Mouse (Mus musculus) layer of hippocampus, postnatal 10 days (tissue): ENCODE results near the gene Pde4d. TPM values are rescaled to one million over a fixed set of nuclear protein-coding genes. Genes with fewer than 3 reads are reported as not detected.

ENCODE experiments used
- DNase-seq, 2 experiments: peaks; one replicate each; pipeline ENCODE4 v3.0.0; 2021; ENCODE audit warnings: low spot score in 2 of 2
- total RNA-seq, 2 experiments: library from RNA; stranded (reverse); gene quantifications; 2 replicates each; pipeline ENCODE4 v1.2.3; 2021

Gene Pde4d
- total RNA-seq, 2 experiments from 2014 or later = 77.6 to 81.2 TPM

DNA sequence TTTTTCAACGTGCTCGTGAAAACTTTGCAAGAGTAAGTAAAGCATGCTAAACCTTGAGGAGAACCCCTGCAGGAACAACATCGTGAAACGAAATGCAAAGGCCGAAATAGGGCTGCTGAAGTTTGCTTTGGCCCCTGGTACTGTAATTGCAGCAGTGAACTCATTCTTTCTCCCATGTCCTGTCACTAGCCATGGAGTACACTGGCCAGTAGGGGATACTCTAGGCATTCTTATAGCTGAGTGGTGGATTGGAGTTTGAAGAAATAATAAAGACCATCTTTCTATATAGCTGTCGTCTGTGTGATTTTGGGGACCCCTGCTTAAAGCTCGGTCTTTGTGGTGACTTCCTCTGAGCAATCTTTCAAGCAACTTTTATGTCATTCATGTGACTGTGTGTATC lies 906.5 kb downstream of the Pde4d start:
- DNase-seq = no peak

DNA sequence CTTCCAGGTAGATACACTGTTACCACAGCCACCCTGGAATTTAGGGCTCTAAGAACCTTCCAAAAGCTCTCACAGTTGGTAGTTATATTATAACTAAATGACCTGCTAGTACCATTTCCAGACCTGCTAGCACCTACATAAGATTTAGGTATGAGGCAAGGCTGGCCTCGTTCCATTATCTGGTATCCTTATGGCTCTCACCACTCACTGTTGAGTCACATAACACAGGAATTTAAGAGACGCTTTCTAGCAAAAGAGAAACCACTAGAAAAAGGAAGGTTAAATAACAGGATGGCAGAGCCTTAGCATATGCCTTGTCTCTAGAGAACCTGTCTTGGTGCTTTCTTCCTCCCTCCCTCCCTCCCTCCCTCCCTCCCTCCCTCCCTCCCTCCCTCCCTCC lies 910.2 kb downstream of the Pde4d start:
- no peak for DNase-seq

DNA sequence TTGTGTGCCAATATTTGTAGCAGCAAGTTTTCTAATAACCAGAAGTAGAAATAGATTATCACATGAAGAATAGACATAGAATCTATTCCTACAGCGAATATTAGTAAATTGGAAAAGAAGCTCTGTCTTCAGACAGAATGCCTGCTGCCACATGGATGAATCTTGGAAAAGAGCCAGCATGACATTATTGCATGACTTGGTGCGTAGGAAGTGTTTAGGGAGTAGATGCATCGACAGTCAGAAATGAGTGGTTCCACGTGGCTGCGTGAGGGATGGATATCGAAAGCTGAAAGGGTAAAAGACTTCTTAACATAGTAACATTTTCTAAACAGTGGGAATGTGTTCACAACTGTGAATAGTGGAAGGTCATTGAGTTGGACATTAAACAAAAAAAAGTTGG lies 912.6 kb downstream of the Pde4d start:
- no peak for DNase-seq

DNA sequence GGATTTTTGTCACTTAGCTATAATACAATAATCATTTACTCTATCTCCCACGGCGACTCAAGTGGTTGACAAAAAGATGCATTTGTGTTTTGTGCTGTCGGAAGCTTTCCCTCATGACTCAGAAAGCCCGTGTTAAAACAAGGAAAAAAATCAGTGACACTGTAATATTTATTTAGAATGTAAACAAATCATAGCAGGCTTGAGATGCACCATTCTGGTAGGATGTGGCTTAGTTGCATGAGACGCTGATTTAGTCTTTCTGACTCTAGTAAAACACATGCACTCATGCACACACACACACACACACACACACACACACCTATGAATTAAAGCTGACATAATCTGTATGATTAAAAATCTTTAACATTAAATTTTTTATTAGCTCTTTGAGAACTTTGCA lies 924.7 kb downstream of the Pde4d start:
- DNase-seq = no peak

DNA sequence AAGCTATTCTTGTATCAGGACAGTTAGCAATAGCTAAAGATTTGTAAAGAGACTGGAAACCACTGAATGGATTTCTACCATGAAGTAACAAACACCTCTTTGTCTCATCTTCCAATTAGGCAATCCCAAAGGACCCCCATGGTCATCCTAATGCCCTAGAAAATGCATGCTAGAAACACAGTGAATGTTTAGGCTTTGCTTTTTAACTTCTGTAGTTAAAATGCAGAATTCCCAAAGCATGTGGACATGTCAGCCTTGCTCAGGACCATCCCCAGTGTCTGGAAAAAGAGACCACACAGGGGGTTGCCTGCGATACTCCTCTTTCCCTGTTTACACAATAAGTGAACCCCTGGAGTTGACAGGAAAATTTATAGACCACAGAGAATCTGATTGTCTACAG lies 926.9 kb downstream of the Pde4d start:
- no peak for DNase-seq

DNA sequence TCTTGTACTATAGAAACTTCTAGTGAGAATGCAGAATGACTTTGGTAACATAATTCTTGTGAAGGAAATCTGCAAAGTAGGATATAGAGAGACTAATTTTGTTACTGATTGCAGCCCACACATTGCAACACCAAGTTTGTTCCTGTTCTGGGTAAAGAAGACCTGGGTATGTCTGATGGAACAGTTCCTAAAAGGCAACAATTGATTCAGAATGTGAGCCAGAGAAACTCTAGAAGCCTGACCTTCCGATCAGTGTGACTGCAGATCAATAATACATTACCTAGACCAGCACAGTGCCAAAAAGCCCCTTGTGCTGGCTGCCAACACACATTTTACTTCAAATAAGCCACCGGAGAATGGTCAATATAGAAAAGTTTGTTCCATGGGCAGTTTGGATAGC lies 930.4 kb downstream of the Pde4d start:
- DNase-seq = no peak

DNA sequence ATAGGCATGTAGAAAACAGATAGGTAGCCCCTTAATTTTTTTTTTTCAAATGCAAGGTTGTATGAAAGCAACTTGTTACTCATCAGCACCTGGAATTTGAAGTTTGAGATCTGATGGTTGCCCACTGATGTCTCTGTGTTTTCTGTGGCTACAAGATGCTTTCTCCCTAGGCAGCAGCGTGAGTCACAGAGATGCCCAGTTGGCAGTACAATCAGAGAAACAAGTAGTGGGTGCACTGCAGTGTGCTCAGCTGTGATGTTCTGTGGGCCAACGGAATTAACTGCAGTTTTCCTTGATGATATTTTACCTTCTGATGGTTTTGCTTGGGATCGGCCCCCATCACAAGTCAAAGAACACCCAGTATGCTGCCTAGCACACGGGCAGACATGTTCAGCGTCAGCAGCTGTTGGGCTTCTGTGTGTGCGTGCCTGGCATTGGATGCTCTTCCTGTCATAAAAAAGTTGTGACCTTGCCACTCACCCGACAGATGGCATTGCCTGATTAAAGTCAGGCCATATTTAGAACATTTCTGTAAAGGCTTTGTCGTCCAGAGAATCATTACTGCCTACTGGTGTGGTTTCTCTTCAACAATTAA lies 939.0 kb downstream of the Pde4d start:
- peak in 1 of 2 experiments; percentile 6 for DNase-seq

DNA sequence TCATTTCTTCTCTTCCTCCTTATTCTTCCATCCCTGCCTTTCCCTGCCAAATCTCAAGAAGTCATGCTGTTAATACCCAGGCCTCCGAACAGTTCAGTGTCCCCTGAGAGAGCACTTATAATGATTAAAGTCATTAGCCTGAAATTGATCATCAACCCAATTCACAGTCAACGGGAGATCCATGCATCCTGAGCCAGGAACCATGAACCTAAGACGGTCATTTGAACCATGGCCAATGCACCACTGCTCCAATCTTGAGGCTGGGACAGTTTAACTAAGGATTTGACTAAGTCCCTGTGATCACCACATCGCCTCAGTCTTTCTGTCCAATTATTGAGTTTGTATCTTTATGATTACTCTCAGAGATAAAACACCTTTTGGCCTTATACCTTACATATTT lies 952.6 kb downstream of the Pde4d start:
- DNase-seq = no peak

DNA sequence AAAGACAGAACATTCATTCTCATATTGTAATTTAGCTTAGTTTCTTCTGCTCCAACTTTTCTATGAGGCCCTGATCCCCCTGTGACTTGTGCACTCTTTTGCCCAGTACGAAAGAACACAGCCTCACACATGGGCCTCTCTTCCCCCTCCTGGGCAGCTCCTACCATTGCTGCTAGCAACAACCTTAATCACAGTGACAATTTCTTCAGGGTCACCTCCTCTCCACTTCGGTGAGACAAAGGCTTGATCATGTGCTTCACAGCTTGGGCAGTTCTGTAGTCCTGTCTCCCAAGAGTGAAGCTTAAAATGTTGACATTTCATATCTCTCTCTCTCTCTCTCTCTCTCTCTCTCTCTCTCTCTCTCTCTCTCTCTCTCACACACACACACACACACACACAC lies 953.2 kb downstream of the Pde4d start:
- no peak for DNase-seq

DNA sequence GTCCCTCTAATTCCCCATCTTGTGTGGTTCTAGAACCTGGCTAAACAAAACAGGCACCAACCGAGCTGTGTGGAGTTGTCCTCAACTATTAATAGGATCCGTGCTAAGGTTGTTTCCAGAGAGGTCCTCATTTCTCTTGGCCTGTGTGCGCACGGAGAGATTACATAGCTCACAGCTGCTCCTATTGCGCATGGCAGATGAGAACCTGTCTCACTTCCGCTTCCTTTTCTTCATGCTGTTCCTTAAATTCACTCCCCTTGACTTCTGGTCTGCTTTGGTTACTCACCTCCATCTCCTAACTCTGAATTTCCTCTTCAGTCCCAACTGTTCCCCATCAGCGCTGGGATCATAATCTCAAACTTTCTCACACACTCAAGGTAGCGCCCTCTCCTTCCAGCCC lies 956.6 kb downstream of the Pde4d start:
- DNase-seq = no peak

DNA sequence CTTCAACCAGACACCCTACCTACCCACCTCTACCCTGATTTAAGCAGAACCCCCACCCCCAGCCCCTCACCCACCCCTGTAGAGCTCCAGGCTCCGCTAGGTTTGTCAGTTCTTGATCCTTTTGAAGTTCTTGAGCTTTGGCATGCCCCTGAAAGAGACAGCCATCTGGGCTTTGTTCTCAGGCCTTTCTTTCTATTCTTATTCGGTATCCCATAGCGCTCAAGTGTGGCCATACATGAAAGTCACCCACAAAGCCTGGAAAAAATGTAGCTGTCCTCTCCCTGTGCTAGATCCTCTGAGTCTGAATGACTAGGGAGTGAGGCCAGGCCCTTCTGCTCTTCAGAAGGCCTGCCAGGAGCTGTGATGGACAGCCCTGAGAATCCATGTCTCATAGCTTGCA lies 957.6 kb downstream of the Pde4d start:
- no peak for DNase-seq

DNA sequence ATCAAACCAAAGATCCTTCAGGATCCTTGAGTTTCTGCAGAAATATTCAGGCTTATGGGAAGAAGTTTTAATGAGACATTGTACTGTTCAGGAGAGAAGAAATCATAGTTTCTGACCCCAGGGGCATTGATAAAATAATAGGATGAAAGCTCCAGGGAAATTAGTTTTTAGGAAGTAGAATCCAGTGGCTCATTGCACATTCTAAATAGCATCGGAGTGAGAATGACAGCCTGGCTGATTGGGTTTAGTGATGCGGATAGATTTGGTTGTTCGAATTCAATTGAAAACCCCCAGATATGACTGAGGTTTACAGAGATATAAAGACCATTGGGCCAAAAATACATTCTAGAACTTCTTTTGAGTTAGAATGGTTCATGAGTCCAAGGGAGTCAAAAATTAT lies 970.7 kb downstream of the Pde4d start:
- DNase-seq = no peak

DNA sequence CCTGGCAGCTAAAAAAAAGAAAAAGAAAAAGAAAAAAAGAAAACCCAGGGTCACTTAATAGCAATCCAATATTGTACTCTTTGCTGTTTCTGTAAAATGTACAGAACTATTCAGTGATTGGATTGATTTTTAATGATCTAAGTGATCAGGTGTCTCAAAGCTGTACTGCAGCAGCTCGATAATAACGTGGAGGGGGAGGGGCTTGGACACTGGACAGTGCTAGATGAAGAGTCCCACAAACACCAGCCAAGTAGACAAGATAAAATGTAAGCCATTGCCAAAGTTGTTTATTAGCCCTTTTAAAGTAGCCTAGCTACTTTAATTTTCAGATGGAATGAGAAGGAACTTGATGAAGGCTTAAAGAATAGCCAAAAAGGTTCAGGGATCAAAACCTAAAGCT lies 975.2 kb downstream of the Pde4d start:
- DNase-seq = no peak

DNA sequence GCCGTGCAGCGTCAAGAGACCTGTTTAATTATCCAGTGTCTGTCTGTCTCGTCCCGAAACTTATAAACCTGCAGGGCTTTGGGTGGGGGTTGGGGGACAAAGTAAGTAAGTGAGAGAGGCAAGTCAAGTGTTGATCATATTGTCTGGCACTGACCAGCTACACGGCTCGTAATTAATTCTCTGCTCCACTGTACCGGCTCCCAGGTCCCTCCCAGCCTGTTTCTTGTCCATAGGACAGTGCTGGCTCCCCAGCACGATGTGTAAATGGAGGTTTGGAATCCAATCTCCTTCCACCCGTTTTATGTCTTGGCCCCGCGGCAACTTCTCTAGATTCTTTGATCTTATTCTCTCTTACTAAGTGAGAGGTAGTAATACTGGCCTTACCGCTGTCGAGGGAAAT lies 975.8 kb downstream of the Pde4d start:
- DNase-seq = no peak

DNA sequence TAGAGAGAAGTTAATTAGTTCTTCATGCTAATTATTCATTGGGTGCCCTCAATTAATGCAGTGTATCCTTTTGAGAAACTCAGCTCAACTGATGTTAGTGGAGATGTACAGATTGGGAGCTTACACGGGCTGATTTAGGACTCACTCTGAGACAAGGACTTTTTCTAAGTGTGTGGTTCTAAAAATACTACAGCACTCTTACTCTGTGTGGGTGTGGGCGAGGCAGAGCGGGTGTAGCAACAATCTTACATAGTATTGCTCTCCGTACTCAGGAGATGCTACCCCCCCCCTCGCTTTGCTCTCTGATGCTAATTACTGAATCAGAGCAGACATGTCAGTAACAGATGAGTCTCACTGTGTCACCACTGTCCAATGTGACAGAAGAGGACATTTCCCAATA lies 976.3 kb downstream of the Pde4d start:
- no peak for DNase-seq

DNA sequence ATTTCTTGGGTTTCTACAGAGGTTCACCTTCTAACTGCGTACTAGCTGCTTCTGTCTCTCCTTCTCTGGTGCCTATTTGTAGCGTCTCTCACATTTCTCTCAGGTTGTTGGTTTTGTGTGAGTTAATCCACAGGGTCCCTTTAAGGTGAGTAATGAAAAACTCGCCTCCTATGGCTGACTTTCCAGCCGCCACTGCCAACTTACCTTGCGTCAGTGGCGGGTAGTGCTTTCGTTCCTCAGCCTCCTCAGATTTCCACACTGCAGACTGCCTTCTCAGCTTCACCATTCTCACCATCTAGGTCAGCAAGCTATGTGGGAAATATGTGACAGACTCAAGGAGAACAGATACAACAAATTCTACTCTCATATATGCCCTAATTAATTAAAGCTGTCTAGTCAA lies 977.8 kb downstream of the Pde4d start:
- no peak for DNase-seq

DNA sequence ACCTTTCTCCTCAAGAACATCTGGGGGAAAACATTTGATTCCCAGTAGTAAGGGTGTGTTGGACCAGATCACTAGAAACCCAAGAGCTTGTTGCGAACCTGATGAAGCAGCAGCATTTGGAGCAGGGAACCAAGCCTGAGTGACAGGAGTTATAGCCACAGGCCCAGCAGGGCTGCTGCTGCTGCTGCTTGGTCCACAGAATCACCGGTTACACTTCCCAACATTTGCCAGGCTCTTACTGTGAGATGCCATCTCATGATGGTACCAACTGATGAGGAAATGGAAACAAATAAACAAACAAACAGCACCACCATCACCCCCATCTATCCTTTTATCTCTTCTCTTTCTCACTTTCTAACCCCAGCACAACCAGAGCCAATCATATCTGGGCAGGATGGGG lies 979.8 kb downstream of the Pde4d start:
- no peak for DNase-seq

DNA sequence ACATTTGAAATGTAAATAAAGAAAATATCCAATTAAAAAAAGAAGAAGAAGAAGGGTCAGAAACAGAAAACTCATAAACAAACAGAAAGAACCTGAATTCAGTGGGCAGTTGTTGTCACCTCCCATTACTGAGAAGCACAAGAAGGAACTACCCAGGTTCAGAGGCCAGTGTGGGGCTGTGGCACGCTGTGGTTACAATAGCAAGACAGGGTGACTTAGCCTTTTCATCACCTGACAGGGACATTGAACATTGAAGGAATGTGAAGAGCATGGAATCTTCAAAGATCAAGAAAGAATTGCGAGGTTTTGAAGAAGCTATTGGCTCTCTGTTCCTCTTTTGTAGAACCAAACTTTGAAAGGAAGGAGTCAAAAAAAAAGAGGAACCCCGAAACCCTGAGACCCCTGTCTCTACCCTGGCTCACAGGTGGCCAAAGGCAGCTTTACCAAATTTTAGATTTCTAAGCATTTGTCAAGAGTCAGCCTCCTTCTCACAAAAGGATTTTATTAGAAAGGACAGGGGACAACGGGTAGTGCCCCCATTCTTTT lies 987.6 kb downstream of the Pde4d start:
- DNase-seq = no peak

DNA sequence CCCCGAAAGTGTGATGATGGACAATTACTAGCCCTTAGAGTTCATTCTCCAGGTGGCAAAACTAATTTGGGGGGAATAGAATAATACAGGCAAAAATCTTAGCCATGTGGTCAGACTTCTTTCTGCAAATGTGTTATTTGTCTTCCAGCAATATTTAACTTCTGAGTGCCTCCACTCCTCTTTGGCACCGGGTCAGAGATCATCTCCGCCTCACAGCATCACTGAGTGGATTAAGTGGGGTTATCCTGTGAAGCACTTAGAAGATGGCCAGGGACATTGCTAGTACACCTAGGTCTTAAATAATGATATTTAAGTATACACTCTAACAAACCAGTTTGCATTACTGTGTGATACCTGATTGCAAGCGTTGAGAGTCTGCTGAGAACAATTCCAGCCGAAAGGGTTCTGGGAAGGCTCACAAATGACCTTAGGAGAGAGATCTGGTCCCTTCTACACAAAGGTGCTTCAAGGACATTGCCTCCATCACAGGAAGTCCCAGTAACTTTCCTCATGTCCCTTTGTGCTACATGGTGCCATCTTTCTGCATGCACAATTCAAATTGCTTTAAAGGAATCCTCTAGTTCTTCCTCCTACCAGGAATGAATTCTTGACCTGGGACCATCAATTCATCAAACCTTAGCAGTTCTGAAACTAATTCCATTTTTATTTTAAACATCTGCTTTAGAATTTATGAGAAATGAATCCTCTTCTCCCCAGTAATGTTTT lies 989.9 kb downstream of the Pde4d start:
- no peak for DNase-seq

DNA sequence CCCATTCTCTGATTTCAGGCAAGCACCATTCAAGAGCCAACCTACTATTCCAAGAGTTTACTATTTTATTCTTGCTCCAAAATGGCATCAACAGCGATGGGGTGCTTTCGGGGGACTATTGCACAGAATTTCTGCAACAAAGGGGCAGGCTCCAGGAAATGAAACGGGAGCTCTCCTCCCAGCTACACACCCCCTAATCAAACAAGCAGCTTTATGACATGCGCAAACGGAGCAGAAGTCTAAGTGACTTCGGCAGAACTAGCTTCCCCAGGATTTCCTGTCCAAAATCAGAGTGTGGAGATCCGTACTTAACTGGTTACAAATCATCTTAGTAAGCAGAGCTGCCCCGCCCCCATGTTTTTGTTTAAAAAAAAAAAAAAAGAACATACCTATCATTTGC lies 990.6 kb downstream of the Pde4d start:
- DNase-seq = peak; percentile 42 to 64

DNA sequence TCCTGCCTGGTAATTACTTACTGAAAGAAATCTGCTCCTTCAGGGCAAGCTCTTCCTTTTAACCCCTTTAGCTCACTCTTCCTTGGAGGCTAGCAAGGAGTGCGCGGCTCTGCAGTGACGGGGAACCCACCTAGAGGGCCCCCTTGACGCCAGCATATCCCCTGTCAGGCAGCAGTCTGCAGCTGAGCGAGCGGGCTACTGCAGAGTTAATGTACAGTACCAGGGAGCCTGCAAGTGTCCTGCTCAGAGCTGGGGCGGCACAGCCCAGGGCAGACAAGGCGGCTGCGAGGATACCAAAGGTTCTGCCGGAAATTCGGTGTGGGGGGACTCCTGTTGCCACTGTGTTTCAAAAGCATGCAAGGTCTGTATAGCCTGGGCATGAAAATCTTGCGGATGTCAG lies 991.1 kb downstream of the Pde4d start:
- peak; percentile 78 to 87 for DNase-seq

DNA sequence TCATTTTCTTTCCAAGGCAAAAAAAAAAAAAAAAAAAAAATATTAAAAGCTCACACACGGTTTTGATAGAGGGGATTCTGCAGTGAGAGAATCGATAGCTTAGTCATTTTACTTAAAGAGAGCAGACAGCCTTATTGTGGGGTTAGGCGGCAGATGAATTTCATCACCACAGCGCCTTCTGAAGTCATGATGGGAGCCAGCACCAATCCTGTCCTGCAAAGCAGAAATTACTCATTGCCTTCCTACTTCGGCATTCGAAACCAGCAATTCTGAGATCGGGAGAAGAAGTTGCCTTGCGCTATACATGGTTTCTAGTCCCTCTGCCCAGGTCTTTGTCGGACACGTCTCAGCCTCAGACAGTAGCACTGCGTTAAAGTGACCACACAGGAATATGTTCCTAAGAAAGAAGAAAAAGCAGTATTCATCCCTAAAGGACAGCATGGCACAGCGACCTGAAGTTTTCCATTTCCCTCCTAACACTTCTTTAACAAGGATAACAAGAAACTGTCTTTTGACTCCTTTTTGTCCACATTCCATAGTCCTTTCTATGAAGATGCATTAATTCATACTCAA lies 991.7 kb downstream of the Pde4d start:
- peak; percentile 20 to 31 for DNase-seq

DNA sequence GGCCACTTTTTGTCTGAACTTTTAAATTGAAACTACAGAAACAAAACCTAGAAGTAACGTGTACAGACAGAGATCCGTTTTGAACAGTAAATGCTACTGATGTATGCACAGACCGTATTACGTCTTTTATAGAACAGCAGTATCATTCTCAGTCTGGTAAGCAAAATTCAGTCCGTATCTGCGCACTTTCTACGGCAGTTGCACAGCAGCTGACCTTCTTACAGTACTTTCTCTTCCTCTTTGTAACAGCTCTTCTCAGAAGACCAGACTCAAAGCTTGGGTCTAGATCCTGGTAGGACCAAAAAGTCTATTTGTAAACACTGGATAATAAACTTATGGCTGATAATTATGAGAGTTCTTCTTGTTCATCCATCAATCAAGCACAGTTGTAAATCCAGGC lies 996.4 kb downstream of the Pde4d start:
- DNase-seq = no peak
